Mouse (Mus musculus) limb, embryonic 12.5 days (tissue): ENCODE results near the gene Cct5. TPM values are rescaled to one million over a fixed set of nuclear protein-coding genes. Genes with fewer than 3 reads are reported as not detected.

Experiments
- polyA plus RNA-seq: library from polyadenylated mRNA; unstranded; fragments of >200 nt; fragmentation: Nextera tagmentation; extraction: Ambion mirVana; gene quantifications from 2 replicates; pipeline ENCODE4 v1.2.1, GENCODE M21; 2016

Gene Cct5
- polyA plus RNA-seq, 1 experiment from 2014 or later: 607 TPM

Other genes with a start within 250 kb of the Cct5 start
- gene Ankrd33b, start 234.1 kb downstream of the Cct5 start, polyA plus RNA-seq: 0.20 and 0.73 TPM in 2 replicates
- 2.3 and 3.6 TPM in 2 replicates for gene Ropn1l, start 148.1 kb downstream of the Cct5 start, polyA plus RNA-seq
- 40.7 and 41.8 TPM in 2 replicates for gene March6, start 70.8 kb downstream of the Cct5 start, polyA plus RNA-seq
- 0.55 and 0.65 TPM in 2 replicates for gene Cmbl, start 36.4 kb downstream of the Cct5 start, polyA plus RNA-seq
- gene Fam173b, start within 50 bp of the Cct5 start, polyA plus RNA-seq: 11.2 and 11.9 TPM in 2 replicates